Mouse (Mus musculus): ENCODE data around the gene Anapc15.
"Not testable (repeated sequence)": the region's sequence is repeated elsewhere in the genome, so short reads cannot be mapped to it uniquely, and the experiment has no call there.

The Anapc15 gene

DNA sequence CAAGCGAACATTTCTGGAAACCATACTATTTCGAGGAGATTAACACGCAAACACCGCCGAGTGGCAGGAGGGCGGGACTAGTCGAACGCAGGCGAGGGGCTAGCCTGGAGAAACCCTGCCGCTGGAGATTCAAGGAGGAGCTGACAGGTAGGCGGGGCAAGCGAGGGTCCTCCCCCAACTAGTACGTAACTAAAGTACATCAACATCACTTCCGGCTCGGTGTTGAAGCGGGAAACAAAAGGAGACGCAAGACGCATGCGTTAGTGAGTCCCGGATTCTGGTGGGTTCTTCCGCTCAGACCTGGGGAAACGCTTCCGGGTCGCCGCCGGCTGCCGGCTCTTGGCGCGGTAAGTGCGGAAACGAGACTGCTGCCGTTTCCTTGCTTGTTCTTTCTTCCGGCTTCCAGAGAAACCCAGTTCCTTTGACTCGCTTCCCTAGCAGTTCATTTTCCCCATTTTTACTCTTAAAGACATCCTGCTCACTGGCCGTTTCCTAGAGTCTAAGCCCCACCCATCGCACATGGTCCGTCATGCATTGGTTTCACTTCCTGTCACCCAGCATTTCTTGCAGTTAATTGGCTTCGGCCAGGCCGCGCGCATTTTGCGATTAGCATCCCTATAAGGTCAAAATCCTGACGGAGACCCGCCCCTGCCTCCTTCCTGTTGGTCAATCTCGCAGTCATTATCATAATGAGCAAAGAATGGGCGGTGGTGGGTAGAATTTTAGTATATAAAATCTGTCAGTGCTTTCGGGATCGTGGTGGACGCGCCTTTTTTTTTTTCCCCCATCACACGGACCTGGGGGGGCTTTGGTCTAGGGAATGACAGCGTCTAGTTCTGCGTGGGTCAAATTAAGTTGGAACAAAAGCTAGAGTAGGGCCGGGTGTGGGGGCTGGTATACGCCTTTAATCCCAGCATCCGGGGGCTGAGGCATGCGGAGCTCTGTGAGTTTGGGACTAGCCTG, 32.9 kb downstream of the Anapc15 start:
- peak; percentile 99 for DNase-seq (ENCODE audit: inconsistent ontology term)

DNA sequence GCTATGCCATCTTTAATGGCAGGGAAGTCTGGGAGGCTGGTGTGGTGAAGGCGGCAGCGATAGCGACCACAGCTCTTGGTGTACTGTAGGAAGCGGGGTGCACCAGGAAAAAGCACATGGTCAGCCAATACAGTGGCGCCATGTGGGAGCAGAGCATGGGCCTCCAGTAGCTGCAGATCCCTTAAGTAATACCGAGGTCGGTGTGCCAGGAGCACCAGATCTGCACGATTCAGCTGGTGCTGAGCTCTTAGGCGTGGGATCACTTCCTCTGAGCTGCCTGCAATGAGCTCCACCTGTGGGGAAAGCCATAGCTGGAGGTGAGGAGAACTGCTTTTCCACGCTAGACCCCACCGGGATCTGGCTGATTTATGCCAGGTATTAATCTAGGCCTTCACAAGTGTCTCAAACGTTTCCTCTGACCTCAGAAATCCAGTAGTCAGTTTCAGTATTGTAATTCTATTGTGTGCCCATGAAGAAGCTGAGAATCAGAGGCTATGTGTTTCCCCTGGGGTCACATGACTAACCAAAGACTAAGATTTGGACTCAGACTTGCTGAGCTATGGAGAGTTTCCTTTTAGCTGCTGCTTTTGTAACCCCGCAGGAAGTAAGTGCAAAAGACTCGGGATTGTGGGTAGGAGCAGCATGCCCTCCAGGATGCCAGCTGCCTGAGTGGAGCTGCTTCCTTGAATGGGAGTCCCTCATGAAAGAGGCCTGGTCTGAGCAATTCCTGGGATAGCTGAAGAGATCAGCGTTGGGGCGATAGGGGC, 37.0 kb downstream of the Anapc15 start:
- DNase-seq (ENCODE audit: inconsistent ontology term): no peak

DNA sequence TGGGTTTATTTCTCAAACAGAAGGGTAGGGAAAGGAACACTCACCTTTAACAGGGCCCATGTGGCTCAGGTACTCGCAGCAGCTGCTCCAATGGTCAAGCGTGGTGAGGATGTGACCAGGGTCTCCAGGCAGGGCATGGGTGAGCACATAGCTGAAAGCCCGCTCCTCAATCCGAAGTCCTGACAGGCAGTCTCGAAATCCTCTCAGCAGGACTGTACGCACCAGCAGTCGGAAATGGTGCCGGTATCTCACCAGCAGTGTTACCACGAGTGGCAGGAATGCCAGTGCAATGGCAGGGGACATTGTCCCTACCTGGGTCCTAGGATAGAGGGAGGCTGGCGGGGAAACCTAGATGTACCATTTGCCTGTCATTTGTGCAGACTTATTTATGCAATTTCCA, 38.5 kb downstream of the Anapc15 start:
- no peak for DNase-seq (ENCODE audit: inconsistent ontology term)

DNA sequence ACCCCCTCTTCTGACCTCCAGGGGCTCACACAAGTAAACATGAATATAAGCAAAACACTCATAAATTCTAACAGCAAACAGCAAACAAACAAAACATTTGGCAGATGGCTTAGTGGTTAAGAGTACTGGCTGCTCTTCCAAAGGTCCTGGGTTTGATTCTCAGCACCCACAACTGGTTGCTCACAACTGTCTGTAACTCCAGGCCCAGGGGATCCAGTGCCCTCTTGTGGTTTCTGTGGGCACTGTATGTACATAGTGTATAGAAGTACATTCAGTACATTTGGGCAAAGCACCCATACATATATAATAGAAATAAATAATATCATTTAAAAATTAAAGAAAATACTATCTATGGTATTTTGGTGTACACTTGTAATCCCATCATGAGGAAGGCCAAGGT, 39.3 kb downstream of the Anapc15 start:
- no peak for DNase-seq (ENCODE audit: inconsistent ontology term)

DNA sequence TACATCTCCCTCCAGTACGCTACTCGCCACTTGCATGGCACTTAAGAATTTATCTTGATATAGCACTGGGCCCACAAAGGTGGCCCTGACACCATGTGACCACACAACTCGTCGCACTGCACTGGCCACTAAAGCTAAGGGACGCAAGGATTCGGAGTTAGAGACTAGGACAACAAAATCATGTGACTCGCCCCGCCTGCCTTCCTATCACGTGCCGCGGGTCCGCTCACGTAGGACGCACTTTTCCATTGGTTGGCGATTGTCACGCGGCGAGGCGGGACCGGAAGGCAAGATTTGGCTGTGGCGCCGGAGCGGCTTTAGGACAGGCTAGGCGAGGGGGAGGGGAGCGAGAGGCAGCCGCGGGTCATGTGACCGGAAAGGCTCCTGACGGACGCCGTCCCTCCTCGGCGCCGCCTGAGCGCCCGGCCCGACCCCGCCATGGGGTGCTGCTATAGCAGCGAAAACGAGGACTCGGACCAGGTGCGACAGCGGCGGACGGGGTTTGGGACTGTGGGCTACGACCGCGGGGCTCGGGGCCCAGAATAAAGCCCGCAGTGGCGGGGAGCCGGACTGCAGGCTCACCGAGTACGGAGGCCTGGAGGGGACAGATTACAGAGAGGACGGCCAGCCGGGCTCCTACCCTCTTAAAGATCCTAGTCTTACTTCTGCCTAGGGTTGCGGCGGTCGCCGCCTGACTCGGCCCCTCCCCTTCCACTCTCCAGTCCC, 42.2 kb downstream of the Anapc15 start, which contains the start of gene Lamtor1:
Gene Lamtor1 (plus strand): TSS at position 344 of the 726 bp plus-strand sequence.
- DNase-seq (ENCODE audit: inconsistent ontology term): peak; percentile 99

DNA sequence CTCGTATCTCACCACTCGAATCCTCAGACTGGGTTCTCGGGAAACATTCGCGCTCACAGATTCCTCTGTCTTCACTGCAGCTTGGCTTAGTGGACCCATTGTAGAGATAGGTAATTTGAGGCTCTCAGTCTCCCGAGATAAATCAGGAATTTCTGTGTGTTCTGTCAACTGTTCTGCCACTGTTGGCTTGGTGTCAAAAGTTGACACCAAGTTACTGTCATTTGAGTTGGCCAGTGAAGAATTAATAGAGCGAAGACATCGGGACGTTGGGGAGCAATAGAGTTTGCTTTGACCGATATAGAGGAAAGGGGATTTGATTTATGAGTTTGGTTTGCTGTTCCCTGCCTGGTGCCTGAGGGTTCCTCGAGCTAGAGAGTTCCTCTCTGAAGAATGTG, 42.8 kb downstream of the Anapc15 start, which contains the start of gene Tomt:
Gene Tomt (minus strand): TSS at position 73 of the 395 bp plus-strand sequence.
- DNase-seq (ENCODE audit: inconsistent ontology term): no peak

DNA sequence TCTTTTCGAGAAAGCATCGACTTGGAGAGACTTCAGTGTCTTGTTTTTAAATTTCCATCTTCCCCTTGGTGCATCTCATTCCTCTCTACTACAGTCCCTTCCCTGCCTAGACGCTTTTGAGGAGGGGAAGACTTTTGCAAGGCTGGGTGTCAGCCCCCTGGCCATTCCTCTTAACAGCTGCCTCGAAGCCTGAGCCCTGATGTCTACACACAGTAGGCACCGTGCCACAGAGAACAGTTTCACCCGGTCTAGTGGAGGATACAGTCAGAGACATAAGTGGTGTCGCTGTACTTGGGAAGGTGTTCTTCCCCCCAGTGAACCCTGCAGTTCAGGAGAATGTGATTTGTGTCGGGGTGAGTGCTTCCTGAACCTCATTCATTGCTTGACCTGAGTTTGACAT, 43.2 kb downstream of the Anapc15 start:
- peak; percentile 4 for DNase-seq (ENCODE audit: inconsistent ontology term)

DNA sequence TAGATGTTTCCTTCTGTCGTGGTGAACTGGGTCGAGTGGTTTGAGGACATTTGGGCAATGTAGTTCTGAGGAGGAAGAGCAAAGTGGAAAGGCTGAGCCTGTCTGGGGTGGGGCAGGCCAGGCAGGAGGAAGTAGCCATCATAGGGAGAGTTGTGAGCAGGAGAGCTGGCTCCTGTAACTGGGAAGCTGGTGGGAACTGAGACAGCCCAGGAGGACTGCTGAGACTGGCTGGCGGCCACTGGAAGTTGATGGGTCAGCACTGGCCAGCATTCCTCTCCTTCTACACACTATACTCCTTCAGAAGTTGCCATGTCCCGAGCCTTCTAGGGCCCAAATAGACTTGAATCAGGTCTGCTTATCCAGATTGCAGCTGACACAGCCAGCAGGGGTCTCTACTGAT, 44.9 kb downstream of the Anapc15 start:
- DNase-seq (ENCODE audit: inconsistent ontology term): peak; percentile 49

DNA sequence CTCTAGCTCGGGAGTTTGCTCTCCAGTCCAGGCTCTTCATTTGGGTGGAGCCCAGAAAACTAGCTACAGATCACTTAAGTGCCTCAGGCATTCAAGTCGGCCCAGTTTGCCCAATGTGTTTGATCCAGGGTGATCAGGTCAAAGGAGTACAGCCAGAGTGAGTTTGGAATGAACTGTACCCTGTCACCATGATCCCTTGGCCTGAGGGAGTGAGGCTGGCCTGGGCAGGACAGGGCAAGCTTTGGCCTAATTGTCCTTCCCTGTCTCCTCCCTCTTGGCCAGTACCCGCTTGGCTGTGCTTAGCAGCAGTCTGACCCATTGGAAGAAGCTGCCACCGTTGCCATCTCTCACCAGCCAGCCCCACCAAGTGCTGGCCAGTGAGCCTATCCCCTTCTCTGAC, 46.6 kb downstream of the Anapc15 start:
- DNase-seq (ENCODE audit: inconsistent ontology term): no peak

DNA sequence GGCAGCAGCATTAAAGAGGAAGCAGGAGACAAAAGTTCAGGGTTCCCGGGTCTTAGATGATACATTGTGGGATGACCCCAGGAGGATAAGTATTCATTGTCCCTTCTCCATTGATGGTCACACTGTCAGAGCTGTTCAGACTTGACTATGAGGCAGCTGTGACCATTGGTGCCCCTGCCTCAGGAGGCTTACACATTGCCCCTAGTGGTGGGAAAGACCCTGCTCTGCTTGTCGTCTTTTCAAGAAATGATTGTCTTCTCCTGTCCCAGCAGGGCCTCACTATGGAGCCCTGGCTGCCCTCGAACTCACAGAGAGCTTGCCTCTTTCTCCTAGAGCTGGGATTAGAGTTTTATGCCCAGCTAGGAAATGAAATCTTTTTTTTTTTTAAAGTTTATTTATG, 48.5 kb downstream of the Anapc15 start:
- no peak for DNase-seq (ENCODE audit: inconsistent ontology term)

DNA sequence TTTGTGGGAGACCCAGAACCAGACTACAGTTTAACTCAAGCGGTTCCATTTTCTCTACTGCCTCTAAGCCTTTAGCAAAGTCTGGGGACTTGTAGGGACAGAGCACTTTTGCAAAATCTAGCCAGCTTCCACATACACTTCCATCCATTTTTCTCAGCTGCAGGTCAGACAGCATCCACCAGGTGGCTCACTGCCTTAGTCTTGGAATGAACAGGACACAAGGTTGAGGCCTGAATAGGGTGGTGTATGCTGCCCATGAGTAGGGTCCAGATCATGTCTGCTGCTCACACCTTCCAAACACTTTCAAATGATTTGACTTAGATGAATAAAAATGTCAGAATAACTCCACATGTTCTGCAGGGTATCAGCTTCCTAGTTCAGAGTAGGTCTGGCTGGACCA, 54.6 kb downstream of the Anapc15 start:
- DNase-seq (ENCODE audit: inconsistent ontology term): peak; percentile 61

DNA sequence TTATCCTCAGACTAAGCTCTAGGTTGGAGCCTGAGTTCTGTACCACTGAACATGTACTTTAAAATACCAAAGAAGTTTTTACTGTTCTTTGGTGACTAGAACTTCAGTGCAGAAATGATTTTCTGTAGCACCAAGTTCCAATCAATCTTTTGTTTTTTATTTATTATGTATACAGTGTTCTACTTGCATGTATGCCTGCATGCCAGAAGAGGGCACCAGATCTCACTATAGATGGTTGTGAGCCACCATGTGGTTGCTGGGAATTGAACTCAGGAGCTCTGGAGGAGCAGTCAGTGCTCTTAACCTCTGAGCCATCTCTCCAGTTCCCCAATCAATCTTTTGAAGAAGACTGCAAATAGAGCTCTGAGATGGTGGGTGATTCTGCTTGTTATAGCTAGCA, 62.4 kb downstream of the Anapc15 start:
- DNase-seq (ENCODE audit: inconsistent ontology term): not testable (repeated sequence)

DNA sequence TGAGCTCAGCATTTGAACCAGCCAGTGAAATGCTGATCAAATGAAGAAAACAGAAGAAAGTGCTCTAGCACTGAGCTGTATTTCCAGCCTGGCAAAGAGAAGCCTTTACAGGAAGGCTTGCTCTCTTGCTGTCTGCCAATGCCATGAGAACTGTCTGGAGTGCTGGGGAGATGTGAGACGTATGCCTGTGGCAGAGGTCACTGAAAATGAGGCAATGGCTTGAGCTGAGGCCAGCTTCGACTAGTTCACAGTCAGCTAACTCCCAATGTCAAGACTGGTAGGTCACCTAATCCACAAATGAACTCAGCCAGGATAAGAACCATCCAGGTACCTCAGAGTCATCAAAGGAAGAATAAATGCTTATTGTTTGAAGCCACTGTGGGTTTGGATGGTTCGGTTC, 64.6 kb downstream of the Anapc15 start:
- DNase-seq (ENCODE audit: inconsistent ontology term): no peak

DNA sequence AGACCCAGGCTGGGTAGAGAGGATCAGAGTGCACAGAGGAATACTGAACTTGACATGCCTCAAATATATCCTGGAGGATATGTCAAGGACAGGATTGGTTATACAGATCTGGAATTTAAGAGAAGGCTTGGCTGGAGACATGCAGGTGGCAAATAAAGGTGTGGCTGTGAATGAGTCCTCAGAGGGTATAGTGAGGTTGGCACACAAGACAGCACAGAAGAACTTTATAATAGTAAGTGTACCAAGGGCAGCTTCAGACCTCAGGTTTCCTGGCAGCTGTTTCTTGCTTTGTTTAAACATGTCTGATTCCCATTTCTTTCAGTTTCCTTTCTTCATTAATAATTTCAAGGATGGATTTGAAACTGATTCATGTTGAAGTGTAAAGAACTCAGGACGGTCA, 69.0 kb downstream of the Anapc15 start:
- DNase-seq (ENCODE audit: inconsistent ontology term): no peak

DNA sequence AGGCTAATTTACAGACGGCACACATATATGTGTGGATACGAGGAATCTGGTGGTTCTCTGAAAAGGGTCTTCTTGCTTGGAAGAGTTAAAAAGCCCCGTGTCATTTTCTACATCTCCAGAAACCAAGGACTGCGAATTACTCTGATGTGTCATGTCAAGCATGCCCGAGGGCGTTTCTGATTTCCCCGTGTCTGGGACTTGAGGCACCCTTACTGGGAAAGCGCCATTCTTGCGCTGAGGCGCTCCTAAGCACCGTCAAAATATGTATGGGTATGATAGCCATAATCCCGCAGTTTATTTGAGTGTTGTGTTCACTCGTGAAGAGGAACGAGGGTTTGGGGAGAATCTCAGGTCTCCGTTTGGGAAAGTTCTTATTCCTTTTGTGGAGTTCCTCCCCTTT, 69.8 kb downstream of the Anapc15 start:
- DNase-seq (ENCODE audit: inconsistent ontology term): peak; percentile 51

DNA sequence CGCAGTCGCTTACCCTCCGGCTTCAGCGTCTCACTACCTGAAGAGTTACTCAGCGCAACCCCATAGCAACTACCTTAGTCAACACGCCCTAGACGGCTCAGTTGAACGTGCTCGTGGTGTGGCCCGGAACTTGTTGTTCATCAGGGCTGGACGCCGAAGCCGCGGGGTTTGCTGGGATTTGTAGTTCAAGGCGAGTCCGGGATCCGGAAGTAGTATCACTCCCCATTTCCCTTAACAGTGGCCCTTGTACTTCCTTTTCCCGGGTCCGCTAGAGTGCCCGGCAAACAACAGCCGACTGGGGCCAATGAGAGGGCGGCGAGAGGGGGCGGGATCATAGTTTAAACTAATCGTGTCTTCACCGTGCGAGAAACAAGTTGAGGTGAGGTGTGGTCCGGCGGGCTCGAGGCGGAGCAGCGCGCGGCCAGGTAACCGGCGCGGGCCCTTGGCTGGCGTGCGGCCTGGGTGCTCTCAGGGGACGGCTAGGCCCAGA, 70.3 kb downstream of the Anapc15 start, which contains the start of the genes Lrrc51 and Numa1:
Gene Lrrc51 (minus strand): TSS at position 145 of the 490 bp plus-strand sequence.
Gene Numa1 (plus strand): TSS at position 361 of the 490 bp plus-strand sequence.
- peak; percentile 98 for DNase-seq (ENCODE audit: inconsistent ontology term)

DNA sequence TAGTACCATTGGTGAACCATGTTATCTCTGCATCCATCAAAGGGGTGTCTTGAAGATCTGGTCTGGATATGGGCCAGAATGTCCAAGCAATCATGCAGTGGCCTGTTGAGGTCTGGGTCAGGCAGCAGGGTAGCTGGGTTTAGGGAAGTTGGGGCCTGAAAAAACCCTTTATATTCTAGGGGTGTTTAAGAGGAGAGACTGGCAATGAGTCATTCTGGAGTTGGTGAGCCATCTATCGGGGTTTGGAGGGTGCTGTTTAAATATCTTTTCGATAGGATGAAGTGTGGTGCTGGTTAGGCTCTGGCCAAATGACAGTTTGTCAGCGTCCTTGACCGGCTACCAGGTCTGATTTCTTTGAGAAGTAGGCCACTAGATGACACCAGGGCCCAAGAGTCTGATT, 72.4 kb downstream of the Anapc15 start:
- DNase-seq (ENCODE audit: inconsistent ontology term): no peak

DNA sequence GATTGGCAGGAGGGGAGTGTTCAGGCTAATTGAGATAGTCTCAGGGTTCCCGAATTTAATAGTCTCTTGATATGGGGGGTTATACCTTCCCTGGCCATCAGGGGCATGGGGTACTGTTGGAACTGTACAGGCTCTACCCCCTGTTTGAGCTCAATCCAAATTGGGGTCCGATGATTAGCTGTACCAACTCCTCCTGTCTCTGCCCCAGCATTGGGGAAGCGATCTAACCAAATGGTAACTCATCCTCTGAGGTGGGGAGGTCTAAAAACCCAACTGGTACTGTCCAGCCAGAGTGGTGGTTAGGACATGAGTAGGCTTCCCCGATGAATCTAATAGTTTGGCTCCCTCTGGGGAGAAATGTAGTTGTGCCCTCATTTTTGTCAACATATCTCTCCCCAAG, 73.5 kb downstream of the Anapc15 start:
- DNase-seq (ENCODE audit: inconsistent ontology term): no peak

DNA sequence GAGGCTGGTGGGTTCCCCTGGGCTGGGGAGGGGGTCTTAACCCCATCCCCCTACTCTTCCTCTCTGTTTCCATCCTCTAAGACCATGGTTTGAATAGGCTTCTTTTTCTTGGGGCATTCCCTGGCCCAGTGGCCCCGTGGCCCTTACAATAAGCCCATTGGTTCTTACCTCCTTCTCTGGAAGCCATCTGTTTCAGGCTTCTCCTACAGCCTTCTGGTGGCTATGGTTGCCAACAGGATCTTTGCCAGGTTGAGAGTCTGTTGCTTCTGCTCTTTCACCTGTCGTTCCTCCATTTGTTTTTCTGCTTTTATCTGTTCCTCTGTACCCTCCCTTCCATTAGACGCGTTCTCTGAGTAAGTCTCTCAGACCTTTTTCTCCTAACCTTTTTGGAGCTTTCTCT, 74.1 kb downstream of the Anapc15 start:
- DNase-seq (ENCODE audit: inconsistent ontology term): no peak

DNA sequence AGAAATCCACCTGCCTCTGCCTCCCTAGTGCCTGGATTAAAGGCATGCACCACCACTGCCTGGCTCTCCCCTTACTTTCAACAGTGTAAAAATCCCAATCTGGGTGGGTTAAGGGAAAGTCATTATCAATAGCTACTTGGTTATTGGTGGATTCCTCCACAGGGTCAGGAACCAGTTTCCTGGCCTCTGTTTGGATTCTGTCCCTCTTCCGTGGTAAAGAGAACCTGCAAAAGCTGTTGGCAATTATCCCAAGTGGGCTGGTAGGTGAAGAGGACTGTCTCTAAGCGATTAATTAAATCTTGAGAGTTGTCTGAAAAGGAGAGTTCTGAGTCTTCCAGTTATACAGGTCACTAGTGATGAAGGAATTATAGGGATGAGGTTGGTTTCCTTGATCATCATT, 74.8 kb downstream of the Anapc15 start:
- DNase-seq (ENCODE audit: inconsistent ontology term): no peak

DNA sequence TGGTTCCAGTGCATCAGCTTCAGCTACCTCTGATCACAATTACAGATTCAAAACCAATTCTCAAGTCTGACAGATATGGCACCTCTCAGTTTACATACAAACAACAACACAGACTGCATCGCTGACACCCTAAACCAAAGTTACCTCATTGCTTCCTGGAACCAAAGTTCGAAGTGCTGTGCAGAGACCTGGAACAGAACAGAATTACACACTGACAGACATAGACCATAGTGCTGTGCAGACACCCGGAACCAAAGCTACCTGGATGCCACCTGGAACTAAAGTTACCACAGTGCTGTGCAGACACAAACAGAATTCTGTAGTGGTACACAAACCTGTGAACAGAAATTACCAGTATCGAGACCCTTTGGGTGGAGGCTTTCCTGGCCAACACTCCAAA, 76.2 kb downstream of the Anapc15 start:
- no peak for DNase-seq (ENCODE audit: inconsistent ontology term)

DNA sequence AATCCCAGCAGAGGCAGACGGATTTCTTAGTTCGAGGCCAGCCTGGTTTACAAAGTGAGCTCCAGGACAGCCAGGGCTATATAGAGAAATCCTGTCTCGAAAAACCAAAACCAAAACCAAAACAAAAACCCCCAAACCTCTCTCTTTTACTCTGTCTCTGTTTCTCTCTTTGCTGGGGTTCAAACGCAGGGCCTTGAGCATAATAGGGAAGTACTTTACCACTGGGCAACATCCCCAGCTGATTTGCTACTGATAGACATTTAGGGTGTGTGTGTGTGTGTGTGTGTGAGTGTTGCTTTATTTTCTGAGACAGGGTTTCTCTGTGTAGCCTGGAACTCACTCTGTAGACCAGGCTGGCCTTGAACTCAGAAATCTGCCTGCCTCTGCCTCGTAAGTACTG, 85.5 kb downstream of the Anapc15 start:
- DNase-seq (ENCODE audit: inconsistent ontology term): not testable (repeated sequence)

Measured in Muller cell, postnatal 12 days (primary cell).